Comparison of ENCODE assay signal across 18 mouse cellular contexts in genomic region chr5:136002751-136003151, GRCm38 (mm10). TPM values are rescaled to one million over a fixed set of nuclear protein-coding genes. Genes with fewer than 3 reads are reported as not detected.
DNase-seq lines count a peak whose midpoint lies in the region; ATAC-seq and TF ChIP-seq lines count a peak whose summit lies in the region.
"Had no signal": no experiment of that assay in that cellular context is flagged by ENCODE, and none has a peak within 500 bp of the region (broad histone marks: within the 10 kb centered on the region; RNA-seq: fewer than 3 reads in every experiment).

No protein-coding gene starts in this region.

- TF ChIP-seq CTCF in lung, postnatal 0 days (IDR thresholded peaks at IDR 0.05): no peak

- no peaks in the 10 kb centered on the region for H3K9me3 ChIP-seq in heart, embryonic 13.5 days
- no peaks in the 10 kb centered on the region for H3K9me3 ChIP-seq in lung, postnatal 0 days (ENCODE audit: low read length)
- H3K9me3 ChIP-seq in embryonic facial prominence, embryonic 15.5 days (replicated peaks): no peaks in the 10 kb centered on the region
- no peaks in the 10 kb centered on the region for H3K9me3 ChIP-seq in hindbrain, embryonic 12.5 days (replicated peaks)
- H3K9me3 ChIP-seq in forebrain, embryonic 11.5 days (ENCODE audit: control insufficient read depth, low read length): no peaks in the 10 kb centered on the region; the same call in 1 of the 2 replicates
- H3K9me3 ChIP-seq: hindbrain, embryonic 15.5 days; midbrain, embryonic 12.5 days had no signal

- peak overlapping the region; percentile 11 for H3K4me2 ChIP-seq in heart, embryonic 13.5 days
- no peak overlapping the region for H3K4me2 ChIP-seq in lung, postnatal 0 days (replicated peaks; ENCODE audit: low read depth, low read length)
- no peak overlapping the region for H3K4me2 ChIP-seq in embryonic facial prominence, embryonic 15.5 days (replicated peaks)
- H3K4me2 ChIP-seq in hindbrain, embryonic 12.5 days (replicated peaks): no peak overlapping the region
- no peak overlapping the region for H3K4me2 ChIP-seq in forebrain, embryonic 11.5 days (ENCODE audit: low read depth, low read length, severe bottlenecking)
- H3K4me2 ChIP-seq: hindbrain, embryonic 15.5 days; midbrain, embryonic 12.5 days had no signal

- H3K4me1 ChIP-seq in heart, embryonic 13.5 days: peaks cover 34% of the 10 kb centered on the region
- no peaks in the 10 kb centered on the region for H3K4me1 ChIP-seq in lung, postnatal 0 days (ENCODE audit: insufficient read depth, low read depth, low read length)
- H3K4me1 ChIP-seq in embryonic facial prominence, embryonic 15.5 days: peaks cover 24% of the 10 kb centered on the region
- H3K4me1 ChIP-seq in hindbrain, embryonic 12.5 days: no peaks in the 10 kb centered on the region; the same call in 1 of the 2 replicates
- H3K4me1 ChIP-seq in forebrain, embryonic 11.5 days (replicated peaks; ENCODE audit: control insufficient read depth, insufficient read depth, low read length): 0 out of 2 replicates have a peak, but pooled peaks cover 3% of the 10 kb centered on the region

- 14% methylated on average over 3 of the region's 3 CpGs for WGBS in heart, embryonic 13.5 days
- WGBS in lung, postnatal 0 days: 35% methylated on average over 3 of the region's 3 CpGs
- WGBS in embryonic facial prominence, embryonic 15.5 days: 21% methylated on average over 3 of the region's 3 CpGs
- WGBS in hindbrain, embryonic 12.5 days: 46% methylated on average over 3 of the region's 3 CpGs
- 24% methylated on average over 3 of the region's 3 CpGs for WGBS in forebrain, embryonic 11.5 days

- DNase-seq in heart, postnatal 4 days: no peak
- no peak for DNase-seq in lung, postnatal 0 days (ENCODE audit: low spot score)
- DNase-seq in lung, postnatal 36 days: no peak
- DNase-seq in thymus, postnatal 4 days: peak; percentile 55
- no peak for DNase-seq in forebrain, embryonic 11.5 days (ENCODE audit: low spot score)
- DNase-seq: adrenal gland, postnatal 14 days; cerebellum, adult 2 months; kidney, postnatal 10 days; liver, postnatal 0 days had no signal

- peak overlapping the region; percentile 42; the same call in 1 of the 2 replicates for H3K9ac ChIP-seq in heart, embryonic 13.5 days
- no peak overlapping the region for H3K9ac ChIP-seq in lung, postnatal 0 days (replicated peaks; ENCODE audit: low read depth)
- no peak overlapping the region for H3K9ac ChIP-seq in embryonic facial prominence, embryonic 15.5 days
- H3K9ac ChIP-seq in hindbrain, embryonic 12.5 days: no peak overlapping the region
- no peak overlapping the region for H3K9ac ChIP-seq in forebrain, embryonic 11.5 days (ENCODE audit: low read length)
- H3K9ac ChIP-seq: hindbrain, embryonic 15.5 days; liver, postnatal 0 days; midbrain, embryonic 12.5 days had no signal

- no peak overlapping the region for H3K4me3 ChIP-seq in heart, embryonic 13.5 days
- H3K4me3 ChIP-seq in lung, postnatal 0 days (ENCODE audit: low read depth, low read length): no peak overlapping the region
- H3K4me3 ChIP-seq in embryonic facial prominence, embryonic 15.5 days (replicated peaks): no peak overlapping the region
- H3K4me3 ChIP-seq in hindbrain, embryonic 12.5 days: no peak overlapping the region
- no peak overlapping the region for H3K4me3 ChIP-seq in forebrain, embryonic 11.5 days (ENCODE audit: low read depth, low read length)
- H3K4me3 ChIP-seq: hindbrain, embryonic 15.5 days; left cerebral cortex, adult 2 months; midbrain, embryonic 12.5 days had no signal

- no peak for ATAC-seq in heart, embryonic 13.5 days (ENCODE audit: extremely low read depth, insufficient number of reproducible peaks, low FRiP score, low TSS enrichment)
- 0 out of 2 replicates have a peak, but pooled peaks have one; percentile 10 for ATAC-seq in lung, postnatal 0 days
- no peak for ATAC-seq in embryonic facial prominence, embryonic 15.5 days (ENCODE audit: insufficient number of reproducible peaks, low FRiP score, low TSS enrichment, low read depth)
- ATAC-seq in hindbrain, embryonic 12.5 days (ENCODE audit: low FRiP score): no peak
- ATAC-seq in forebrain, embryonic 11.5 days (replicated peaks; ENCODE audit: low FRiP score): no peak
- ATAC-seq: liver, postnatal 0 days; Patski had no signal

- no peak for TF ChIP-seq EP300 in lung, postnatal 0 days (IDR thresholded peaks at IDR 0.05)

- H3K27ac ChIP-seq in heart, embryonic 13.5 days (replicated peaks): peak overlapping the region; percentile 81
- peak overlapping the region; percentile 17; the same call in 1 of the 2 replicates for H3K27ac ChIP-seq in lung, postnatal 0 days (ENCODE audit: low read length)
- peak overlapping the region; percentile 35; the same call in 1 of the 2 replicates for H3K27ac ChIP-seq in embryonic facial prominence, embryonic 15.5 days (replicated peaks)
- no peak overlapping the region for H3K27ac ChIP-seq in hindbrain, embryonic 12.5 days
- H3K27ac ChIP-seq in forebrain, embryonic 11.5 days (ENCODE audit: low read depth, low read length): no peak overlapping the region
- H3K27ac ChIP-seq: hindbrain, embryonic 15.5 days; left cerebral cortex, adult 2 months; midbrain, embryonic 12.5 days had no signal

- no peaks in the 10 kb centered on the region for H3K27me3 ChIP-seq in heart, embryonic 13.5 days (replicated peaks)
- no peaks in the 10 kb centered on the region for H3K27me3 ChIP-seq in lung, postnatal 0 days (replicated peaks; ENCODE audit: insufficient read depth, low read length)
- no peaks in the 10 kb centered on the region for H3K27me3 ChIP-seq in embryonic facial prominence, embryonic 15.5 days
- H3K27me3 ChIP-seq in hindbrain, embryonic 12.5 days: no peaks in the 10 kb centered on the region
- no peaks in the 10 kb centered on the region for H3K27me3 ChIP-seq in forebrain, embryonic 11.5 days (ENCODE audit: control insufficient read depth, insufficient read depth, low read length)
- H3K27me3 ChIP-seq: hindbrain, embryonic 15.5 days; midbrain, embryonic 12.5 days; Patski had no signal

- H3K36me3 ChIP-seq in heart, embryonic 13.5 days: peaks cover 44% of the 10 kb centered on the region
- H3K36me3 ChIP-seq in lung, postnatal 0 days (ENCODE audit: insufficient read depth, low read length): no peaks in the 10 kb centered on the region
- peaks cover 45% of the 10 kb centered on the region for H3K36me3 ChIP-seq in embryonic facial prominence, embryonic 15.5 days
- H3K36me3 ChIP-seq in hindbrain, embryonic 12.5 days: peaks cover 35% of the 10 kb centered on the region
- H3K36me3 ChIP-seq in forebrain, embryonic 11.5 days (ENCODE audit: control insufficient read depth, insufficient read depth, low read length): peaks cover 6% of the 10 kb centered on the region

RNA-seq across cellular contexts. Expression of gene Dtx2, which starts 8.2 kb away (rescaled TPM):
- polyA plus RNA-seq in heart, embryonic 13.5 days (2015; fragmentation: Nextera tagmentation; extraction: Ambion mirVana): 23.0 and 23.9 TPM in 2 replicates
- total RNA-seq in heart, postnatal 4 days (2021): 10 to 100 TPM in 1 of 2 experiments, 1 to 10 TPM in 1; 9.7 to 10.7 TPM
- 18.9 and 21.6 TPM in 2 replicates for polyA plus RNA-seq in lung, postnatal 0 days (2015; fragmentation: Nextera tagmentation; extraction: Ambion mirVana)
- polyA plus RNA-seq in embryonic facial prominence, embryonic 15.5 days (2015; fragmentation: Nextera tagmentation; extraction: Ambion mirVana): 35.0 and 36.5 TPM in 2 replicates
- polyA plus RNA-seq in hindbrain, embryonic 12.5 days (2016; fragmentation: Nextera tagmentation; extraction: Ambion mirVana): 31.4 and 34.5 TPM in 2 replicates
- 35.4 and 37.0 TPM in 2 replicates for polyA plus RNA-seq in forebrain, embryonic 11.5 days (2014; fragmentation: Nextera tagmentation; extraction: Ambion mirVana)

RNA-seq across cellular contexts. Expression of gene Zp3, which starts 22.9 kb away (rescaled TPM):
- 0.11 TPM in 1 of 2 replicates, not detected in the other for polyA plus RNA-seq in heart, embryonic 13.5 days (2015; fragmentation: Nextera tagmentation; extraction: Ambion mirVana)
- not detected for total RNA-seq in heart, postnatal 4 days (2021)
- polyA plus RNA-seq in lung, postnatal 0 days (2015; fragmentation: Nextera tagmentation; extraction: Ambion mirVana): 0.24 and 0.35 TPM in 2 replicates
- 0.40 and 0.83 TPM in 2 replicates for polyA plus RNA-seq in embryonic facial prominence, embryonic 15.5 days (2015; fragmentation: Nextera tagmentation; extraction: Ambion mirVana)
- polyA plus RNA-seq in hindbrain, embryonic 12.5 days (2016; fragmentation: Nextera tagmentation; extraction: Ambion mirVana): 0.32 TPM in 1 of 2 replicates, not detected in the other
- polyA plus RNA-seq in forebrain, embryonic 11.5 days (2014; fragmentation: Nextera tagmentation; extraction: Ambion mirVana): not detected in 2 replicates
- total RNA-seq: adrenal gland, postnatal 14 days; gastrocnemius, adult 18-20 months; left cerebral cortex, adult 2 months had no signal
- polyA plus RNA-seq: liver, postnatal 0 days; midbrain, embryonic 12.5 days had no signal

RNA-seq across cellular contexts. Expression of gene Ssc4d, which starts 28.4 kb away (rescaled TPM):
- 1.0 and 1.1 TPM in 2 replicates for polyA plus RNA-seq in heart, embryonic 13.5 days (2015; fragmentation: Nextera tagmentation; extraction: Ambion mirVana)
- total RNA-seq in heart, postnatal 4 days (2021): under 1 TPM; 0.36 to 0.69 TPM
- 1.8 and 2.5 TPM in 2 replicates for polyA plus RNA-seq in lung, postnatal 0 days (2015; fragmentation: Nextera tagmentation; extraction: Ambion mirVana)
- polyA plus RNA-seq in embryonic facial prominence, embryonic 15.5 days (2015; fragmentation: Nextera tagmentation; extraction: Ambion mirVana): 2.8 and 3.4 TPM in 2 replicates
- polyA plus RNA-seq in hindbrain, embryonic 12.5 days (2016; fragmentation: Nextera tagmentation; extraction: Ambion mirVana): 1.7 and 3.7 TPM in 2 replicates
- 1.2 and 1.5 TPM in 2 replicates for polyA plus RNA-seq in forebrain, embryonic 11.5 days (2014; fragmentation: Nextera tagmentation; extraction: Ambion mirVana)

RNA-seq across cellular contexts. Expression of gene Upk3b, which starts 35.5 kb away (rescaled TPM):
- 41.2 and 54.6 TPM in 2 replicates for polyA plus RNA-seq in heart, embryonic 13.5 days (2015; fragmentation: Nextera tagmentation; extraction: Ambion mirVana)
- 10 to 100 TPM; 25.8 to 30.7 TPM for total RNA-seq in heart, postnatal 4 days (2021)
- 35.7 and 38.8 TPM in 2 replicates for polyA plus RNA-seq in lung, postnatal 0 days (2015; fragmentation: Nextera tagmentation; extraction: Ambion mirVana)
- polyA plus RNA-seq in embryonic facial prominence, embryonic 15.5 days (2015; fragmentation: Nextera tagmentation; extraction: Ambion mirVana): 4.0 and 5.4 TPM in 2 replicates
- 0.05 TPM in 1 of 2 replicates, not detected in the other for polyA plus RNA-seq in hindbrain, embryonic 12.5 days (2016; fragmentation: Nextera tagmentation; extraction: Ambion mirVana)
- not detected in 2 replicates for polyA plus RNA-seq in forebrain, embryonic 11.5 days (2014; fragmentation: Nextera tagmentation; extraction: Ambion mirVana)
- total RNA-seq: left cerebral cortex, adult 2 months had no signal
- polyA plus RNA-seq: cerebellum, adult 2 months; hindbrain, embryonic 15.5 days; neural tube, embryonic 14.5 days had no signal

RNA-seq across cellular contexts. Expression of gene Upk3bl, which starts 51.5 kb away (rescaled TPM):
- 0.13 and 0.43 TPM in 2 replicates for polyA plus RNA-seq in heart, embryonic 13.5 days (2015; fragmentation: Nextera tagmentation; extraction: Ambion mirVana)
- total RNA-seq in heart, postnatal 4 days (2021): not detected
- 1.1 and 1.2 TPM in 2 replicates for polyA plus RNA-seq in lung, postnatal 0 days (2015; fragmentation: Nextera tagmentation; extraction: Ambion mirVana)
- 41.7 and 48.4 TPM in 2 replicates for polyA plus RNA-seq in embryonic facial prominence, embryonic 15.5 days (2015; fragmentation: Nextera tagmentation; extraction: Ambion mirVana)
- 1.5 and 2.0 TPM in 2 replicates for polyA plus RNA-seq in hindbrain, embryonic 12.5 days (2016; fragmentation: Nextera tagmentation; extraction: Ambion mirVana)
- 0.77 and 0.80 TPM in 2 replicates for polyA plus RNA-seq in forebrain, embryonic 11.5 days (2014; fragmentation: Nextera tagmentation; extraction: Ambion mirVana)
- total RNA-seq: adrenal gland, postnatal 14 days; gastrocnemius, adult 18-20 months; left cerebral cortex, adult 2 months had no signal
- polyA plus RNA-seq: liver, postnatal 0 days; neural tube, embryonic 14.5 days had no signal

Comparison
In these comparisons a context has a peak if more than half of its experiments do, and no peak if none do; other contexts are left out.
1. H3K27ac ChIP-seq: peak in heart, embryonic 13.5 days (single experiment), lung, postnatal 0 days (single experiment) and embryonic facial prominence, embryonic 15.5 days (single experiment); none in hindbrain, embryonic 12.5 days (single experiment) and forebrain, embryonic 11.5 days (single experiment).